Mouse (Mus musculus) bone marrow, adult 2 months (tissue): Measurements from ENCODE around the gene Fbxo42. TPM values are rescaled to one million over a fixed set of nuclear protein-coding genes. Genes with fewer than 3 reads are reported as not detected.

Experiments
- H3K27ac ChIP-seq: fragments of 200-500 bp; 2 replicates; pipeline ENCODE4 v1.5.1; 2012; ENCODE audit warnings: low read depth, mild to moderate bottlenecking, control low read depth, inconsistent platforms, low read length; ENCODE audit not compliant: control insufficient read depth, poor library complexity, insufficient read depth
- H3K4me1 ChIP-seq: fragments of 200-500 bp; 2 replicates; pipeline ENCODE4 v1.6.1; 2011; ENCODE audit warnings: low read length; ENCODE audit not compliant: control insufficient read depth, insufficient read depth
- H3K4me3 ChIP-seq: fragments of 200-500 bp; replicated peaks from 2 replicates; pipeline ENCODE3; 2011; ENCODE audit warnings: mild to moderate bottlenecking, low read depth, low read length, control low read depth; ENCODE audit not compliant: control insufficient read depth
- CTCF ChIP-seq: fragments of 200-500 bp; IDR thresholded peaks from 2 replicates; pipeline ENCODE4 v1.5.1; 2011; ENCODE audit warnings: low read length, control low read depth; ENCODE audit not compliant: control insufficient read depth, insufficient read depth
- POLR2A ChIP-seq: fragments of 200-500 bp; IDR thresholded peaks from 2 replicates; pipeline ENCODE4 v1.6.1; 2011; ENCODE audit warnings: low read depth, mild to moderate bottlenecking, control low read depth, low read length, borderline replicate concordance; ENCODE audit not compliant: control insufficient read depth
- WGBS: fragments of 180-500 bp; shearing (Covaris S2); methylation state at CpG from one replicate; pipeline ENCODE4 v1.1.7; 2018; 5-methylcytosine and 5-hydroxymethylcytosine counted together
- polyA plus RNA-seq: library from polyadenylated mRNA; stranded (reverse); fragments of >200 nt; gene quantifications from 2 replicates; pipeline ENCODE4 v1.2.4, GENCODE M21; 2011; ENCODE audit warnings: low replicate concordance; ENCODE audit not compliant: missing spikeins, insufficient read depth, insufficient read length

Fbxo42 gene
- polyA plus RNA-seq, 1 experiment: 7.9 TPM

GRCm38 (mm10) chr4:141243636-141244035, 95.9 kb downstream of the Fbxo42 start:
- TF ChIP-seq POLR2A (no peak), CTCF (no peak)
- no peak overlapping the region for H3K4me3 ChIP-seq
- H3K4me1 ChIP-seq: no peaks in the 10 kb centered on the region
- H3K27ac ChIP-seq: no peak overlapping the region
- WGBS: 63% methylated on average over 5 of the region's 5 CpGs

GRCm38 (mm10) chr4:141244401-141244800, 96.7 kb downstream of the Fbxo42 start:
- Histone ChIP-seq H3K27ac (no peak overlapping the region), H3K4me1 (no peaks in the 10 kb centered on the region), H3K4me3 (no peak overlapping the region)
- WGBS: 64% methylated on average over 5 of the region's 5 CpGs
- no peak for TF ChIP-seq POLR2A
- TF ChIP-seq CTCF: no peak

GRCm38 (mm10) chr4:141244931-141245425, 97.3 kb downstream of the Fbxo42 start:
- no peak overlapping the region for H3K4me3 ChIP-seq
- 36% methylated on average over 9 of the region's 9 CpGs for WGBS
- no peak overlapping the region for H3K27ac ChIP-seq
- TF ChIP-seq CTCF (no peak), POLR2A (no peak)
- no peaks in the 10 kb centered on the region for H3K4me1 ChIP-seq

- H3K4me1 ChIP-seq: no peaks in the 10 kb centered on the region
- H3K4me3 ChIP-seq: no peak overlapping the region
- 33% methylated on average over 24 of the region's 24 CpGs for WGBS
- TF ChIP-seq CTCF (no peak), POLR2A (no peak)
- no peak overlapping the region for H3K27ac ChIP-seq
Measured at GRCm38 (mm10) chr4:141246089-141246997, 98.6 kb downstream of the Fbxo42 start.

GRCm38 (mm10) chr4:141246998-141247350, 99.3 kb downstream of the Fbxo42 start:
- H3K4me1 ChIP-seq: no peaks in the 10 kb centered on the region
- TF ChIP-seq CTCF (no peak), POLR2A (no peak)
- 5% methylated on average over 17 of the region's 17 CpGs for WGBS
- H3K4me3 ChIP-seq: no peak overlapping the region
- no peak overlapping the region for H3K27ac ChIP-seq

- TF ChIP-seq CTCF (no peak), POLR2A (no peak)
- 4% methylated on average over 59 of the region's 60 CpGs for WGBS
Measured at GRCm38 (mm10) chr4:141247776-141248613, 100.3 kb downstream of the Fbxo42 start.

GRCm38 (mm10) chr4:141248614-141248978, 100.9 kb downstream of the Fbxo42 start:
- Histone ChIP-seq H3K4me3 (no peak overlapping the region), H3K4me1 (no peaks in the 10 kb centered on the region), H3K27ac (no peak overlapping the region)
- TF ChIP-seq POLR2A (no peak), CTCF (no peak)
- WGBS: 11% methylated on average over 11 of the region's 11 CpGs

More at GRCm38 (mm10) chr4:141247776-141248613, 100.3 kb downstream of the Fbxo42 start:
- Histone ChIP-seq H3K4me3 (no peak overlapping the region), H3K4me1 (no peaks in the 10 kb centered on the region), H3K27ac (no peak overlapping the region)

GRCm38 (mm10) chr4:141249383-141249782, 101.7 kb downstream of the Fbxo42 start:
- 59% methylated on average over 11 of the region's 11 CpGs for WGBS
- TF ChIP-seq POLR2A (no peak), CTCF (no peak)
- H3K4me1 ChIP-seq: no peaks in the 10 kb centered on the region
- H3K27ac ChIP-seq: no peak overlapping the region
- H3K4me3 ChIP-seq: no peak overlapping the region
